Mouse (Mus musculus): ENCODE data around the gene Trank1. TPM values are rescaled to one million over a fixed set of nuclear protein-coding genes. Genes with fewer than 3 reads are reported as not detected.

Trank1 gene
- total RNA-seq (2023), result not detected

GRCm38 (mm10) chr9:111311031-111311842 lies at the start of gene Trank1:
Gene Trank1 (plus strand): TSS chr9:111311739.

GRCm38 (mm10) chr9:111271434-111272160 lies 39.9 kb upstream of the Trank1 start, which contains the start of the genes Mlh1 and Epm2aip1:
Gene Mlh1 (minus strand): TSS chr9:111271791.
Gene Epm2aip1 (plus strand): TSS chr9:111271929.

GRCm38 (mm10) chr9:111438904-111439835 lies 127.6 kb downstream of the Trank1 start, which contains the start of gene Dclk3:
Gene Dclk3 (plus strand): TSS chr9:111439081.

Other genes starting within 250 kb of the Trank1 start
- 15.6 TPM for gene Lrrfip2, start 194.1 kb upstream of the Trank1 start, total RNA-seq (2023)
- 54.6 TPM for gene Mlh1, start 39.9 kb upstream of the Trank1 start, total RNA-seq (2023)
- 29.4 TPM for gene Epm2aip1, start 39.8 kb upstream of the Trank1 start, total RNA-seq (2023)
- not detected for gene Dclk3, start 127.3 kb downstream of the Trank1 start, total RNA-seq (2023)